Mouse (Mus musculus) spleen, adult 2 months (tissue): ENCODE data around the gene Tpm4. TPM values are rescaled to one million over a fixed set of nuclear protein-coding genes. Genes with fewer than 3 reads are reported as not detected.
"Not testable (repeated sequence)": the region's sequence is repeated elsewhere in the genome, so short reads cannot be mapped to it uniquely, and the experiment has no call there.

Experiments
- DNase-seq, 2 experiments: peaks; one replicate each; pipeline versions ENCODE4 v3.0.0 to v3.0.0-alpha.2; 2012 to 2021; ENCODE audit warnings: low spot score in 2 of 2, low read depth in 1 of 2
- H3K27ac ChIP-seq: fragments of 200-500 bp; 2 replicates; pipeline ENCODE4 v1.5.1; 2012; ENCODE audit warnings: low read length, inconsistent platforms; ENCODE audit not compliant: insufficient read depth
- H3K27me3 ChIP-seq: fragments of 200-500 bp; 2 replicates; pipeline ENCODE4 v1.6.1; 2012; ENCODE audit warnings: mild to moderate bottlenecking, moderate library complexity, low read length, inconsistent platforms; ENCODE audit not compliant: control insufficient read depth, insufficient read depth
- H3K36me3 ChIP-seq: fragments of 200-500 bp; 2 replicates; pipeline ENCODE4 v1.6.1; 2012; ENCODE audit warnings: mild to moderate bottlenecking, low read length, inconsistent platforms; ENCODE audit not compliant: control insufficient read depth, insufficient read depth
- H3K4me1 ChIP-seq: fragments of 200-500 bp; 2 replicates; pipeline ENCODE4 v1.6.1; 2011; ENCODE audit warnings: inconsistent platforms; ENCODE audit not compliant: control insufficient read depth, insufficient read depth, insufficient read length
- H3K4me3 ChIP-seq: fragments of 200-500 bp; 2 replicates; pipeline ENCODE4 v1.5.1; 2011; ENCODE audit warnings: mild to moderate bottlenecking, inconsistent platforms; ENCODE audit not compliant: insufficient read depth, insufficient read length; ENCODE audit errors: extremely low read depth
- CTCF ChIP-seq: fragments of 200-500 bp; IDR thresholded peaks from 2 replicates; pipeline ENCODE4 v1.5.1; 2011; ENCODE audit warnings: mild to moderate bottlenecking, inconsistent platforms; ENCODE audit not compliant: insufficient read depth, insufficient read length, insufficient replicate concordance; ENCODE audit errors: extremely low read depth
- POLR2A ChIP-seq: fragments of 200-500 bp; IDR thresholded peaks from 2 replicates; pipeline ENCODE4 v1.6.1; 2011; ENCODE audit warnings: low read depth, low read length, inconsistent platforms
- WGBS: fragments of 180-500 bp; shearing (Covaris S2); methylation state at CpG from one replicate; pipeline ENCODE4 v1.1.7; 2018; 5-methylcytosine and 5-hydroxymethylcytosine counted together
- polyA plus RNA-seq: library from polyadenylated mRNA; depleted of rRNA; stranded (reverse); fragments of >200 nt; gene quantifications from 2 replicates; pipeline ENCODE4 v1.2.3, GENCODE M21; 2012

Gene Tpm4
- polyA plus RNA-seq, 1 experiment: 62.3 TPM

GRCm38 (mm10) chr8:72112486-72112885 lies 22.3 kb upstream of the Tpm4 start:
- no peaks in the 10 kb centered on the region for H3K36me3 ChIP-seq
- H3K4me3 ChIP-seq: no peak overlapping the region
- no peak overlapping the region for H3K27ac ChIP-seq
- 72% methylated on average over 3 of the region's 3 CpGs for WGBS
- DNase-seq: no peak
- peaks cover 2% of the 10 kb centered on the region; the same call in 1 of the 2 replicates for H3K4me1 ChIP-seq
- H3K27me3 ChIP-seq: no peaks in the 10 kb centered on the region
- TF ChIP-seq CTCF: no peak
- no peak for TF ChIP-seq POLR2A

- no peaks in the 10 kb centered on the region for H3K36me3 ChIP-seq
- WGBS: 92% methylated on average over 2 of the region's 2 CpGs
- DNase-seq: no peak
These were observed 19.6 kb upstream of the Tpm4 start for GRCm38 (mm10) chr8:72115202-72115601.

GRCm38 (mm10) chr8:72118616-72119015 lies 16.2 kb upstream of the Tpm4 start:
- Histone ChIP-seq H3K27me3 (no peaks in the 10 kb centered on the region), H3K27ac (no peak overlapping the region), H3K4me1 (no peaks in the 10 kb centered on the region), H3K4me3 (no peak overlapping the region), H3K36me3 (no peaks in the 10 kb centered on the region)
- no peak for DNase-seq
- TF ChIP-seq POLR2A: no peak
- no peak for TF ChIP-seq CTCF
- 57% methylated on average over 4 of the region's 4 CpGs for WGBS

More at GRCm38 (mm10) chr8:72115202-72115601, 19.6 kb upstream of the Tpm4 start:
- H3K4me1 ChIP-seq: peaks cover 2% of the 10 kb centered on the region; the same call in 1 of the 2 replicates
- H3K27me3 ChIP-seq: no peaks in the 10 kb centered on the region
- TF ChIP-seq CTCF (no peak), POLR2A (no peak)
- H3K4me3 ChIP-seq: no peak overlapping the region
- H3K27ac ChIP-seq: no peak overlapping the region

GRCm38 (mm10) chr8:72121486-72121885 lies 13.3 kb upstream of the Tpm4 start:
- not testable (repeated sequence) for DNase-seq, H3K4me3 ChIP-seq

GRCm38 (mm10) chr8:72121997-72122396 lies 12.8 kb upstream of the Tpm4 start:
- Histone ChIP-seq H3K4me1 (no peaks in the 10 kb centered on the region), H3K4me3 (no peak overlapping the region), H3K27me3 (no peaks in the 10 kb centered on the region), H3K27ac (no peak overlapping the region), H3K36me3 (no peaks in the 10 kb centered on the region)
- 93% methylated on average over 1 of the region's 1 CpGs for WGBS
- no peak for TF ChIP-seq CTCF
- no peak for TF ChIP-seq POLR2A
- no peak for DNase-seq

More at GRCm38 (mm10) chr8:72121486-72121885, 13.3 kb upstream of the Tpm4 start:
- H3K27ac ChIP-seq, H3K4me1 ChIP-seq, H3K36me3 ChIP-seq, H3K27me3 ChIP-seq: not testable (repeated sequence)
- 78% methylated on average over 3 of the region's 3 CpGs for WGBS

GRCm38 (mm10) chr8:72127834-72128233 lies 6.9 kb upstream of the Tpm4 start:
- no peak for DNase-seq
- Histone ChIP-seq H3K36me3 (no peaks in the 10 kb centered on the region), H3K27me3 (no peaks in the 10 kb centered on the region), H3K27ac (no peak overlapping the region), H3K4me3 (no peak overlapping the region), H3K4me1 (peaks cover 10% of the 10 kb centered on the region; the same call in 1 of the 2 replicates)
- WGBS: 90% methylated on average over 1 of the region's 1 CpGs
- TF ChIP-seq POLR2A (no peak), CTCF (no peak)

GRCm38 (mm10) chr8:72131251-72131650 lies 3.5 kb upstream of the Tpm4 start:
- H3K4me3 ChIP-seq: no peak overlapping the region
- H3K27me3 ChIP-seq: no peaks in the 10 kb centered on the region
- TF ChIP-seq POLR2A (no peak), CTCF (no peak)
- peaks cover 12% of the 10 kb centered on the region; the same call in 1 of the 2 replicates for H3K4me1 ChIP-seq
- no peaks in the 10 kb centered on the region for H3K36me3 ChIP-seq
- H3K27ac ChIP-seq: 0 out of 2 replicates have a peak overlapping the region, but pooled peaks have one; percentile 17
- 76% methylated on average over 2 of the region's 2 CpGs for WGBS
- DNase-seq: no peak
